Mouse (Mus musculus) brain, embryonic 14.5 days (tissue): ENCODE measurements around the gene Tapbpl.

Experiments
- CTCF ChIP-seq: fragments of 200-500 bp; IDR thresholded peaks from 2 replicates; pipeline ENCODE4 v1.5.1; 2012; ENCODE audit warnings: inconsistent platforms, mild to moderate bottlenecking, moderate library complexity, borderline replicate concordance; ENCODE audit not compliant: insufficient read depth, insufficient read length; ENCODE audit errors: extremely low read depth
- POLR2A ChIP-seq: fragments of 200-500 bp; IDR thresholded peaks from 2 replicates; pipeline ENCODE4 v1.6.1; 2012; ENCODE audit warnings: mild to moderate bottlenecking, inconsistent platforms, borderline replicate concordance; ENCODE audit not compliant: poor library complexity, insufficient read depth, insufficient read length, severe bottlenecking; ENCODE audit errors: extremely low read depth

- TF ChIP-seq CTCF (no peak), POLR2A (no peak)
Measured at GRCm38 (mm10) chr6:125233816-125234519, 2.3 kb upstream of the Tapbpl start.
